Mouse (Mus musculus): Measurements from ENCODE around the gene Pnpla2.

GRCm38 (mm10) chr7:141495379-141495778 lies 40.4 kb downstream of the Pnpla2 start:
- TF ChIP-seq POLR2A (IDR thresholded peaks at IDR 0.05; ENCODE audit: insufficient read depth, low read depth, low read length) (no peak), CTCF (IDR thresholded peaks at IDR 0.05; ENCODE audit: insufficient read depth, low read depth, low read length) (no peak)
